Mouse (Mus musculus) fat pad, adult 2 months (tissue): ENCODE measurements around the gene Fmo5.

Source experiments
- DNase-seq: peaks from one replicate; pipeline ENCODE4 v3.0.0-alpha.2; 2011; ENCODE audit warnings: low read depth, low spot score; ENCODE audit errors: extremely low read depth

Fmo5 gene

GRCm38 (mm10) chr3:97630746-97631145, 2.1 kb downstream of the Fmo5 start:
- no peak for DNase-seq

DNA sequence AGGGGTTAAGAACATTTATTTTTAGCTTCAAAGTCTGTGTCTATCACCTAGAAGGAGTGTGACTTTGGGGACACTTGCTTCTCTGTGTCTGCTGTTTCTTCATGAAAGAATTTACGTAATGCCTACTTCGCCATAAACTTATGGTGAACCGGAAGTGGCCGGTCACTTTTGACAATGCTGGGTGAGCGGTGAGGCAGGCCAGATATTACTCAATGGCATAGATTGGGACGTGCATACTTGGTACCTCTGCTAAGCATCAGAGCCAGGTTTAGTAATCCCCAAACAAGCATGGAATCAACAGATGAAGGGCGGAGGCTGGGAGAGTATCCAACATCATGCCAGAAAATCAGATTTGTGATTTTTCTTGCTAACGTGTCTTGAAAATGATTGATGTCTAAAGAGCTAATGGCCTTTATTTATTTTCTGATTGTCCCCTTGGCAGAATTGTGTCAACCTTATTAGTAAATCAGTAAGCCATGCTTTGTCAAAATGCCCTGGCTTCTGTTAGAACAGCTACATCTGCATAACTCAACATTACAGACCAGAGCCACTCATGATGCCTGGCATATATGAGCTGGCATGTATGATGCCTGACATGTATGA, 2.8 kb downstream of the Fmo5 start:
- no peak for DNase-seq

DNA sequence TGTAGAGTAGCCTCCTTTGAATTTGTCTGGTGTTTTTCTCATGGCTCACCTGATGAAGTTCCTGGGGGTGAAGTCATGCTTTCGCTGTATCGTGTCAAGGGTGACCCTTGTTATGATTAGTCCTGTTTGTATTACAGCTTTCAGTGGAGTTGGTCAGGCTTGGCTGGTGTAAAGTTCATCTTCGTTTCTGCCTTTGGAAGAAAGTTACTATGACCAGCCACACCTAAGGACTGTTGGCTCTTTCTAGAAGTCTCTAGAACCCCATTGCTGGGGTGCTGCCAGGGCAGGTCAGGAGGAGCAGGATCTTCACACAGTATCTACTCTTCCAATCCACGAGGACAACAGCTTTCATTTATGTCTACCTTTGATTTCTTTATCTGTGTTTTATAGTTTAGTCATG, 4.9 kb downstream of the Fmo5 start:
- DNase-seq, result no peak

DNA sequence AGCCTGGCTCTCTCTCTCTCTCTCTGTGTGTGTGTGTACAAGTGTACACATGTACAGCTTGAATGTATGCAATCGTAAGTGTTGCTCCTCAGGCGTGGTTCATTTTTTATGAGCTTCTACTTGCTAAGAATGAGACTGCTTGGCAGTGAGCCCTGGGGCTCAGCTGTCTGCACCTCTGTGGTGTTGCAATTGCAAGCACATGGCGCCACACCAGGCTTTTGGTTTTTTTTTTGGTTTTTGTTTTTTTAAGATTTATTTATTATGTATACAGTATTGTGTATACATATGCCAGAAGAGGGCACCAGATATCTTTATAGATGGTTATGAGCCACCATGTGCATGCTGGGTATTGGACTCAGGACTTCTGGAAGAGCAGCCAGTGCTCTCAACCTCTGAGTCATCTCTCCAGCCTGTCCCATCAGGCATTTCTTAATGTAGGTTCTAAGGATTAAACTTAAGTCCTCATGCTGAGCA, 5.7 kb downstream of the Fmo5 start:
- peak; percentile 97 for DNase-seq

- DNase-seq, result no peak
These were observed 12.8 kb downstream of the Fmo5 start for GRCm38 (mm10) chr3:97641396-97641795.

DNA sequence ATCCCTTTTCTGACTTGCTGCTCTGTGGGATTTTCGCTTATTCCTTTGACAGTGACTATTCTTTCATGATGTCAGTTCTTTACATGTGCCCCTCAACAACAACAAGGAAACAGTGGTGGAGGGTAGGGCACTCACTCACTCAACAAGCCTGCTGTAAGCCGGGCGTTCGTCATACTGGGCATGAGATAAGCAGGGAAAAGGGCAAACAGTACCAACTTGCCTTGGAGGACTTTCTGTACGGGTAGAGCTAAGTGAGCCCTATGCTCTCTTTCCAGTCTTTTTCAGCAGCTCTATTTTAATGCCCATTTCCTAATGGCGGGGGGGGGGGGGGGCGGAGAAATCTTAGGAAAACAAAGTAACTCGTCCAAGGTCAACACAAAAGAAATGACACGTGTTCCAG, 13.4 kb downstream of the Fmo5 start:
- no peak for DNase-seq

- DNase-seq, result no peak
These were observed 19.9 kb downstream of the Fmo5 start for GRCm38 (mm10) chr3:97648518-97648917.

DNA sequence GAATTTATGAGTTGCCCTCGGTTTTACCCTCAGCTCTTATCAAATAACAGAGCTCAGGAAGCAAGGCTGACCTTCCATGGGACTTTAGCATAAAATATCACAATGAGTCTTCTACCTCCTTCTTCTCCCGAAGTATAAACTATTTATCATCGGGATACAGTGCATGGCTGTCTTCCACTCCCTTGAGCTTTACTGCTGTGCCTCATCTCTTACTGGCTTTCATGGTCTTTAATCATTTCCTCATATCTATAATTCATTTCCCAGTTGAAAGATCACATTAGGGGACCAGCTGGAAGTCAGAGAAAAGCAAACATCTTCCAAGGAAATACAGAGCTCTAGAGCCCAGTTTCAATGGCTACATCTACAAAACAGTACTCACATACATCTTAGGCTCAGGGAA, 20.4 kb downstream of the Fmo5 start:
- no peak for DNase-seq

DNA sequence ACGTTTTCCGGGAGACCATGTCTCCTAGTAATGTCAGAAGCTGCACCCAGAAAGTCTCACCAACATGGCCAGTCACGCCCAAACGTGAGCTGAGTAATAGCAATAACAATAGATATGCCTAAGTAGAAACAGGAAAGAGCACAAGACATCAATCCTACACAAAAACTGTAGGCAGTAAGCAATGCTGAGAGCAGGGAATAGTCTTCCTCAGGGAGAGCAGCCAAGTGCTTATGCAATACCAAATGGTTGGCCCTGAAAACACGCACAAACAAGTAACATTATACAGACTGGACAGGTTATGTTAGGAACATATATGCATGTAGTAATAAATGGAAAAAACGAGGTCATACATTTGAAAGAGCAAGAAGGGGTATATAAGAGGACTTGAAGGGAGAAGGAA, 20.9 kb downstream of the Fmo5 start:
- DNase-seq, result no peak

GRCm38 (mm10) chr3:97651604-97652003, 23.0 kb downstream of the Fmo5 start:
- DNase-seq, result no peak

DNA sequence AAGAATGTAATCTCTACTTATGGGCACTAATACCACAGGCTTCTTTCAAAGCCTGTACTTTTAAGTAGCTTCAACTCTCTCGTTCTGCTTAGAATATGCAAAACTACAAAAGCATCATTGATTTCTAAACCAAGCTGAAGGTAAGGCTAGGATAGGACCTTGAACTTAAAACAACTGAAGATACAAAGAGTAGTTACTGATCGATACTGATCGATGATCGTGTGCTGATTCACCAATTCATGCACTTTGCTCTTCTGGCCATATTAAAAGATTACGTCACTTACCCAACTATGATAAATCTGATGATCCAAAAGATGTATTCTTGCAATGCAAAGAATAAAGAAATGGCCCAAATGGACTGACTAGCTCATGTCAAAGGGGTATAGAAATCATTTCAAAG, 25.2 kb downstream of the Fmo5 start:
- DNase-seq, result no peak

DNA sequence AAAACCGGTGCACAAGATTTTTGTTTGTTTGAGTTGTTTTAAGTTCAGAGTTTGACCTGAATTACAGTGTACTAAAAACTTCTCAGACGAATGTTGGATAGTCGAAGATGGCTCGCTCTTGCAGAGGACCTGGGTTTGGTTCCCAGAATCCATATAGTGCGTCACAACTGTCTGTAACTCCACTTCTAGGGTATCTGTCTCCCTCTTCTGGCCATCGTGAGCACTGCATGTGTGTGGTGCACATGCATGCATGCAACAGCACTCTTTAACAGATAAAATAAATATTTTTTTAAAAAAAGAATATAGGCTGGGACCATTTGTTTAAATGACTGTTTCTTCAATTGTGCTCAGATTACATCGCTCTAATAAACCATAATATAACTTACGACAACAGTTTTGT, 26.3 kb downstream of the Fmo5 start:
- no peak for DNase-seq

DNA sequence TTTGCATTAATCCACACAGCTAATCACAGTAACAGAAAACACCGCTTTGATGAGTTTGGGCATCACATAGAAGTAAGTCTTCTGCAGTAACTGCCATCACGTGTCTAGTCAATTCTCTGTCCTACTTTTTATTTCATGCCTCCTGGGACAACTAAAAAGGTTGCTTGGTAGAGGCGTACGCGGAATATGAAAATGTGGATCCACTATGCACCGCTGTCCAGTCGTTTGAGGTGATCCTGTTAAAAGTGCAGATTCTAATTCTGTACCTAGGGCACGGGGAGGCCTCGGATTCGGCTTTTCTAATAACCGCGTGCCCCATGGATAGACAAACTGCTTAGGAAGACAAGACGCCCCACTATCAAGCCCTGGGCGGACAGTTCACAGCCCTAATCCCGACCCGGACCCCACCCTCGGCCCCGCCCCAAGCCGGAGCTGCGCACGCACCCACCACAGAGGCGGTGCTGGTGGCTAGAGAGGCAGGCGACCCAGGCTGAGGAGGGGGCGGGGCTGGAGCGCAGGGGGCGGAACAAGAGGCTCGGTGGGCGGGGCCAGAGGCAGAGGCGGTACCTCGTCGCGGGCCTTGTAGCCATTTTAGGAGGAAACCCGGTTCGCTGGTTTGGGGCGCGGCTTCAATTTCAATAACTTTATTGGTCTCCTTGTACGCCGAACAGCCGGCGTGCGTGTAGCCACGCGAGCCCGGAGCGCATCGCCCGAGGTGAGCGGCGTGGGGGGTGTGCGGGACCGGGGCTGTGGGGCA, 29.2 kb downstream of the Fmo5 start, which contains the start of gene Prkab2:
Gene Prkab2, plus strand, starts transcription at position 539 of the 757 bp plus-strand sequence.
- peak; percentile 56 for DNase-seq

DNA sequence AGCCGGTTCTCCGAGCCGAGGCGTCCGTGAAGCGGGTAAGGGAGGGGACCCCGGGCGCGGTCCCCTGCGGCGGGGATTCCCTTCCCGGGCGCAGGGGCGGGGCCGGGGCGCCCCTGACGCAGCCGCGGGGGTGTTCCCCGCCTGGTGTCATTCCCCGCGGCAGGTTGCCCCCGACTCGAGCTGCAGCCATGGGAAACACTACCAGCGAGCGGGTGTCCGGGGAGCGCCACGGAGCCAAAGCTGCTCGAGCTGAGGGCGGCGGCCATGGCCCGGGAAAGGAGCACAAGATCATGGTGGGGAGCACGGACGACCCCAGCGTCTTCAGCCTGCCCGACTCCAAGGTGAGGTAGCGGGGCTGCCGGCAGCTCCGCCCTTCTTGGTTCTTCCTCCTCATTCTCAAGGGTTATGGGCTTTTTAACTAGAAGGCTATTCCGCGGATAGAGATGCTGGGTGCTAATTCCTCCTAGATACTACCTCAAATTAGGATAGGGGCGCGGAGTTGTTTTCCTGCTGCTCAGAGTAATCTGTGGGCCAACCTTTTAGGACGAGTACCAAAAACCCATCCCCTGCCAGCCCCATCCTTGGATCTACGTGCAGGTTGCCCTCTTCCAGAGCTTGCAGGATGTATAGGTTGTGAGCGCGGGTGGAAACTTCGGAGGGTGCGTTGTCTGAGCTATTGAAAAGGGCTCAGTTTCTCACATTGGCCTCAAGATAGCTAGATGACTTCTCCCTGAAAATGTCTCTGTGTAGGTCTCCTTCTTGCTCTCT, 30.0 kb downstream of the Fmo5 start:
- no peak for DNase-seq

DNA sequence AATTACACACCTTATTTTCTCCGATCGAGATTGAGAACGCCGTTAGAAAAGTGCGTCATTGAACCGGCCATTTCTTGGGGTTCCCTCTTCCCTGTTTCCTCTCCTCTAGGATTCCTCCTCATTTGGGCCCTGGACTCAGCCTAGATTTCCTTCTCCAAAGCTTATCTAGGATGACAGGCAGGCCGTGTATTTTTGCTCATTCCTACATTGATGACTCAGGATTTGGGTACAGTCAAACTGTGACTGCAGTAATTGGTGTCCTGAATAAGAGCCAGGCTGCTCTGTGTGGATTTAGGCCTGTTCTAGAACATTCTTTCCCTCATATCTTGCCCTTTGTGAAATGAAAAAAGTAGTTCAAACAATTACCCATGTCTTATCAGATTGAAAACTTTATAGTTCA, 31.1 kb downstream of the Fmo5 start:
- no peak for DNase-seq

DNA sequence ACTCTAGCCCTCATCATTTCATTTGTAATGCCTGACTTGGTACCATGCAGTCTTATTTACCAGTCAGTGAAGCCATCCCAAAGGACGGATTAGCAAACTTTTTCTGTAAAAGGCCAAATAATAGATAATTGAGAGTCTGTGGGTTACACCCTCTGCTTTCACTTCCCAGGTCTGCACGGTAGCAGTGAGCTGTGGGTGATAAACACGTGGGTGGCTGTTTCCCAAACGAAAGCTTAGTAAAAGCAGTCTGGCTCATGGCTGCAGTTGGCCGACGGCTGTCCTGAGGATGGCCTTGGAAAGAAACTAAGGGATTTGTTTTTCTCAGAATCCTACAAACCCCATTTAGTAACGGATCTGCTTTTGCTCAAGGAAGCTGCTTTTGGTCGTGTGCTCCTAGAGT, 32.6 kb downstream of the Fmo5 start:
- no peak for DNase-seq

- DNase-seq, result no peak
These were observed 36.9 kb downstream of the Fmo5 start for GRCm38 (mm10) chr3:97665525-97665924.

DNA sequence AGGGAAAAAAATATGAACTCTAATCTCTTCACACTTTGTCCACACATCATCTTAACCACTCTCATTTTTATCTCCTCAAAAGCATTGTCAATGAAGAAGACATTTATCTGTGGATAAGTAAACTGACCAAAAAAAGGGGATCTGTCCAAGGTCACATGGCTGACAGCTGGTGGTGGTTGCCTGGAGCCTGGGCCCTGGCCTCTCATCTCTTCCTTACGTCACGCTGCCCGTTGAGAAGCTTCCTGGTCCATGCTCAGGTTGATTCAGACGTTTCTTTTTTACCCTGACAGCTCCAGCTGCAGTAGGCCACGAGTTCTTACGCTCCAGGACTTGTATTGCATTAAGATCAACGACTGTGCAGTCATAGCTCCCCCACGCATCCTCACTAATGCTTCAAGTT, 37.5 kb downstream of the Fmo5 start:
- DNase-seq, result no peak

GRCm38 (mm10) chr3:97667093-97667675, 38.6 kb downstream of the Fmo5 start:
- no peak for DNase-seq

- DNase-seq, result no peak
These were observed 46.1 kb downstream of the Fmo5 start, which contains the start of gene Gm17651 for GRCm38 (mm10) chr3:97674644-97675110. TSS of gene Gm17651 (minus strand) at chr3:97674694.

- no peak for DNase-seq
These were observed 47.5 kb downstream of the Fmo5 start for GRCm38 (mm10) chr3:97676126-97676525.
